Mouse (Mus musculus): Measurements from ENCODE around the gene Pomp. TPM values are rescaled to one million over a fixed set of nuclear protein-coding genes. Genes with fewer than 3 reads are reported as not detected.

The Pomp gene
- polyA plus RNA-seq, 1 experiment, result 1,212 TPM

GRCm38 (mm10) chr5:147907144-147907543 lies 46.9 kb downstream of the Pomp start:
- 64% methylated on average over 11 of the region's 11 CpGs for WGBS
- Histone ChIP-seq H3K27ac (ENCODE audit: insufficient read depth, low read depth, low read length) (no peak overlapping the region), H3K4me1 (ENCODE audit: control insufficient read depth, insufficient read depth, low read length) (no peaks in the 10 kb centered on the region), H3K4me3 (ENCODE audit: insufficient read depth, low read depth, low read length) (no peak overlapping the region)
- TF ChIP-seq POLR2A (IDR thresholded peaks at IDR 0.05; ENCODE audit: insufficient read depth, low read depth, low read length) (no peak), CTCF (IDR thresholded peaks at IDR 0.05; ENCODE audit: insufficient read depth, low read depth, low read length) (no peak)

- 90% methylated on average over 8 of the region's 8 CpGs for WGBS
- Histone ChIP-seq H3K4me3 (ENCODE audit: insufficient read depth, low read depth, low read length) (no peak overlapping the region), H3K27ac (ENCODE audit: insufficient read depth, low read depth, low read length) (no peak overlapping the region), H3K4me1 (ENCODE audit: control insufficient read depth, insufficient read depth, low read length) (no peaks in the 10 kb centered on the region)
- no peak for TF ChIP-seq CTCF (IDR thresholded peaks at IDR 0.05; ENCODE audit: insufficient read depth, low read depth, low read length)
- no peak for TF ChIP-seq POLR2A (IDR thresholded peaks at IDR 0.05; ENCODE audit: insufficient read depth, low read depth, low read length)
Observed at GRCm38 (mm10) chr5:147907851-147908250, 47.6 kb downstream of the Pomp start.

- Histone ChIP-seq H3K27ac (ENCODE audit: insufficient read depth, low read depth, low read length) (no peak overlapping the region), H3K4me1 (ENCODE audit: control insufficient read depth, insufficient read depth, low read length) (0 out of 2 replicates have a peak, but pooled peaks cover 4% of the 10 kb centered on the region), H3K4me3 (ENCODE audit: insufficient read depth, low read depth, low read length) (no peak overlapping the region)
- TF ChIP-seq POLR2A (IDR thresholded peaks at IDR 0.05; ENCODE audit: insufficient read depth, low read depth, low read length) (no peak), CTCF (IDR thresholded peaks at IDR 0.05; ENCODE audit: insufficient read depth, low read depth, low read length) (no peak)
- WGBS, result 92% methylated on average over 12 of the region's 12 CpGs
Observed at GRCm38 (mm10) chr5:147910807-147911509, 50.7 kb downstream of the Pomp start.

DNA sequence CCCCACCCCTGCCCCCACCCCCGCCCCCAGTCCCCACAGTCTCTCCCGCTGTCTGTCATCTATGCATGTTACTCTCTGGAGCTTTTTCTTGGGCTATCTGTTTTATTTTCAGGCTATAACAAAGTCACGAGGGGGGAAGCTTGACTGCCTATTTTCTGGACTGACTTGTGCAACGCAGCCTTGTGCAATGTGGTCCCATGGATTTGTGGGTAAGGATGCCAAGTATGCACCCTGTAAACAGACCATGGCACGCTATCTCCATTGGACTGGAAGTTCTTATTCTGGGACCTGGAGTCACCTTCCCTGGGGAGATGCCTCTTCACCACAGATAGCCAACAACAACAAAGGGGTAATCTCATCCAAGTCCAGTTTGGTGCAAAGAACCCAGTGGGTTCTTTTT lies 51.5 kb downstream of the Pomp start:
- H3K27ac ChIP-seq (ENCODE audit: insufficient read depth, low read depth, low read length), result no peak overlapping the region
- TF ChIP-seq POLR2A (IDR thresholded peaks at IDR 0.05; ENCODE audit: insufficient read depth, low read depth, low read length) (no peak), CTCF (IDR thresholded peaks at IDR 0.05; ENCODE audit: insufficient read depth, low read depth, low read length) (no peak)
- H3K4me3 ChIP-seq (ENCODE audit: insufficient read depth, low read depth, low read length), result no peak overlapping the region
- 0 out of 2 replicates have a peak, but pooled peaks cover 4% of the 10 kb centered on the region for H3K4me1 ChIP-seq (ENCODE audit: control insufficient read depth, insufficient read depth, low read length)
- WGBS, result 74% methylated on average over 5 of the region's 5 CpGs

DNA sequence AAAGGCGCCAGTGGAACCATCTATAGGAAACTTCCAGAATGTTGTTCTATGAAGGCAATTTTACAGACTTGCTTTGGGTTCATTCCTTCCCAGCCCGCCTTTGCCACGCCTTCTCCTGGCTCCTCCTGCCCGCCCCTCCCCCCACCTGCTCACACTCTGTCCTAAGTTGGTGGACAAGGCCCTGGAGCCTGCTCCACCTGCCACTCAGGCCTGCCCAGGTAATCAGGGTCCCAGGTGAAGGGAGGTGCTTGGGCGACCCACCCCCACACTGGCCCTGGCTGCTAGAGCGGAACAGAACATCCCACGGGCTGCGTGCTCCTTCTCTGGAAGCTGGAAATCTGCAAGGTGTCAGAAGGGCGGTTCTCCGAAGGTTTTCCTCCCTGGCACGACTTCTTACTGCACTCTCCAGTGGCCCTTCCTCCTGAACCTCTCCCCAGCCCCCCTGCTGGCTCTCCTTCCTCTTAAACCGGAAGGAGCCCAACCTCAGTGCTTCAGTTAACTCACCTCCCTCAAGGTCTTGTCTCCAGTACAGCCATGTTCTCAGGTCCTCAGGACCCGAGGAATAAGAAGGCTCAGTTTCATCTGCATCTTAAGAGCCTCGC lies 53.1 kb downstream of the Pomp start:
- WGBS, result 53% methylated on average over 14 of the region's 14 CpGs
- Histone ChIP-seq H3K4me3 (ENCODE audit: insufficient read depth, low read depth, low read length) (no peak overlapping the region), H3K4me1 (ENCODE audit: control insufficient read depth, insufficient read depth, low read length) (peaks cover 6% of the 10 kb centered on the region), H3K27ac (ENCODE audit: insufficient read depth, low read depth, low read length) (no peak overlapping the region)
- TF ChIP-seq POLR2A (IDR thresholded peaks at IDR 0.05; ENCODE audit: insufficient read depth, low read depth, low read length), result no peak
- no peak for TF ChIP-seq CTCF (IDR thresholded peaks at IDR 0.05; ENCODE audit: insufficient read depth, low read depth, low read length)

- H3K4me1 ChIP-seq (ENCODE audit: control insufficient read depth, insufficient read depth, low read length), result peaks cover 6% of the 10 kb centered on the region
- H3K4me3 ChIP-seq (ENCODE audit: insufficient read depth, low read depth, low read length), result no peak overlapping the region
- no peak for TF ChIP-seq POLR2A (IDR thresholded peaks at IDR 0.05; ENCODE audit: insufficient read depth, low read depth, low read length)
- no peak for TF ChIP-seq CTCF (IDR thresholded peaks at IDR 0.05; ENCODE audit: insufficient read depth, low read depth, low read length)
- no peak overlapping the region for H3K27ac ChIP-seq (ENCODE audit: insufficient read depth, low read depth, low read length)
- 68% methylated on average over 6 of the region's 6 CpGs for WGBS
Observed at GRCm38 (mm10) chr5:147915038-147915566, 54.8 kb downstream of the Pomp start.

- TF ChIP-seq CTCF (IDR thresholded peaks at IDR 0.05; ENCODE audit: insufficient read depth, low read depth, low read length), result no peak
- TF ChIP-seq POLR2A (IDR thresholded peaks at IDR 0.05; ENCODE audit: insufficient read depth, low read depth, low read length), result no peak
- H3K4me1 ChIP-seq (ENCODE audit: control insufficient read depth, insufficient read depth, low read length), result peaks cover 6% of the 10 kb centered on the region
- no peak overlapping the region for H3K27ac ChIP-seq (ENCODE audit: insufficient read depth, low read depth, low read length)
- H3K4me3 ChIP-seq (ENCODE audit: insufficient read depth, low read depth, low read length), result no peak overlapping the region
- 85% methylated on average over 9 of the region's 9 CpGs for WGBS
Observed at GRCm38 (mm10) chr5:147916171-147916570, 55.9 kb downstream of the Pomp start.

DNA sequence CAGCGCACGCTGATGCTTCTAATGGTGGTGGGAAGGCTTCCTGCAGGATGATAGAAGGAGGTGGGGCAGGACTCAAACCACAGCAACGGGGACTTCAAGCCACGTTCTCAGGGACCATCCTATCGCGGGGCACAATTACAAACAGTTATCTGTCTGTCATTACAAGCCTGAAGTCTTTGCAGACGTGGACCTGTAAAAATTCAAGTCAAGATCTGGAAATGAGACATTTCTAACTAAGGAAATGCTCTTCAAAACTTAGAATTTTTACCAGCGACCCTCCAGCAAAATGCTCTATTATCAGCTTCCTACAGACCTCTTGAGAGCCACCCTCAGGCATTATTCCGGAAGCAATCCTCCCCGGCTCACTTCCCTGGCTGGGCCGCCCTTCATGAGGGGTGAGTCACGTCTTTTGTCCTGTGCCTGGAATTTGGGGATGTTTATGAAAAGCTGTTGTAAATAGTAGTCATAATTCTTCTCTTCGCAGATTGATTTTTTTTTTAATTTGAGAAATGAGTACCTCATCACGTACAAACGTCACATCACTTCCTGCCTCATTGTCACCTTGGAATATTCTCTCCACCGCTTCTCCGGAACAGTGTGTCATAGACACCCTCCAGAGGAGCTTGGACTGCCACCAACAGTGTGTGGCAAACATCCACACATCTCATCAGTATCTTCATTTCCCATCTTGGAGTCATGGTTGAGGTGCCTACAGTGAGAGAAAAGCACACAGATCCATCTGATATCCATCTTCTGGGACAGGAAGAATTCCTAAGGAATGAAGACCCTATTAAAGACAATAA lies 58.0 kb downstream of the Pomp start:
- Histone ChIP-seq H3K27ac (ENCODE audit: insufficient read depth, low read depth, low read length) (no peak overlapping the region), H3K4me1 (ENCODE audit: control insufficient read depth, insufficient read depth, low read length) (peaks cover 6% of the 10 kb centered on the region), H3K4me3 (ENCODE audit: insufficient read depth, low read depth, low read length) (no peak overlapping the region)
- 67% methylated on average over 17 of the region's 17 CpGs for WGBS
- TF ChIP-seq POLR2A (IDR thresholded peaks at IDR 0.05; ENCODE audit: insufficient read depth, low read depth, low read length) (no peak), CTCF (IDR thresholded peaks at IDR 0.05; ENCODE audit: insufficient read depth, low read depth, low read length) (no peak)

Measured in olfactory bulb, adult 2 months (tissue).